In the genomic region with DNA sequence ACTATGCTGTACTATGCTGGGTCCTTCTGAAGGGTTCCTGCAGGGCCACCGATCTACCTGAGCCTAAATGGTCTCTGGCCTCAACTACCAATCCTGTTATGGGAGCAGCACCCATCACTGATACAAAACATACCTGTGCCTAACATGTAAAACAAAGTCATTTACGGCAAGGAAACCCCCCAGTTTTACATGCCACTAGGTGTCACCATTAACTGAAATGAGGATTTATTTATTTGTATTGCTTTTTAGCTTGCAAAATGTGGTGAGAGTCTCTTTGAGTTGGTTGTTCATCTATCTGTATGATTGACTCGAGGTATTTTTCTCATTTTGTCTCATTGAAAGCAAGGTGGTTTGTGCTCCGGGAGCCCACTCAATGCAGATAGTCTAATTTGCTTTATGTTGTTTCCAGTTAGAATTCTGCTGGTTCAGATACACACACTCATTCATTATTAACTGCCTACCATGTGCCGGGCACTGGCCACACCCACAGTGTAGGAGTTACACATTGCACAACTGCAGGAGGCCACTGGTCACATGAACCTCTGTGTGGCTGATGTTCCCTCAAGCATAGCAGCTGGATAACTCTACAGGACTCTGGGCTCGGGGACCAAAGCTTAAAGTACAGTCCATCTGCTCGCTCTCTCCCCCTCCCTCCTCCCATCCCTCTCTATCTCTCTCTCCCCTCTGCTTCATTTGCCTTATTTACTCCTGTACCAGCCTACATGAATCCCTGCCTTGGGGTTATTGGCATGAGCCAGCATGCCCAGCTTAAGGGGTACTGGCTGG, we compare ENCODE assay signal across 14 mouse cellular contexts. TPM values are rescaled to one million over a fixed set of nuclear protein-coding genes. Genes with fewer than 3 reads are reported as not detected.
DNase-seq lines count a peak whose midpoint lies in the region; ATAC-seq and TF ChIP-seq lines count a peak whose summit lies in the region.
"Had no signal": no experiment of that assay in that cellular context is flagged by ENCODE, and none has a peak within 500 bp of the region (broad histone marks: within the 10 kb centered on the region; RNA-seq: fewer than 3 reads in every experiment).

No protein-coding gene starts in this region.

- H3K4me2 ChIP-seq in hindbrain, postnatal 0 days (ENCODE audit: low read depth, low read length): no peak overlapping the region
- H3K4me2 ChIP-seq in hindbrain, embryonic 14.5 days (replicated peaks): no peak overlapping the region
- no peak overlapping the region for H3K4me2 ChIP-seq in liver, postnatal 0 days (ENCODE audit: low read depth, low read length)
- H3K4me2 ChIP-seq in stomach, postnatal 0 days (replicated peaks; ENCODE audit: low read depth): no peak overlapping the region
- H3K4me2 ChIP-seq: forebrain, embryonic 13.5 days had no signal

- intact Hi-C loops in gastrocnemius, postnatal 36 days (cut with DNase I): no loop called here

- no peak for ATAC-seq in hindbrain, postnatal 0 days
- no peak for ATAC-seq in hindbrain, embryonic 14.5 days (ENCODE audit: low FRiP score)
- ATAC-seq in liver, postnatal 0 days: peak; percentile 99
- peak; percentile 71; the same call in 1 of the 2 replicates for ATAC-seq in stomach, postnatal 0 days (ENCODE audit: low FRiP score, low TSS enrichment)
- ATAC-seq: activated CD4-positive, CD25-positive, alpha-beta regulatory T cell, adult 4 months; forebrain, embryonic 13.5 days had no signal

- WGBS in hindbrain, postnatal 0 days: 85% methylated on average over 7 of the region's 7 CpGs
- 81% methylated on average over 7 of the region's 7 CpGs for WGBS in hindbrain, embryonic 14.5 days
- 59% methylated on average over 7 of the region's 7 CpGs for WGBS in liver, postnatal 0 days (ENCODE audit: insufficient replicate concordance)
- WGBS in stomach, postnatal 0 days: 68% methylated on average over 7 of the region's 7 CpGs

- H3K36me3 ChIP-seq in hindbrain, postnatal 0 days (ENCODE audit: insufficient read depth, low read length): no peaks in the 10 kb centered on the region
- H3K36me3 ChIP-seq in hindbrain, embryonic 14.5 days (replicated peaks; ENCODE audit: control insufficient read depth, insufficient read depth): no peaks in the 10 kb centered on the region
- no peaks in the 10 kb centered on the region for H3K36me3 ChIP-seq in liver, postnatal 0 days (replicated peaks; ENCODE audit: insufficient read depth, low read length)
- H3K36me3 ChIP-seq in stomach, postnatal 0 days (ENCODE audit: control insufficient read depth, insufficient read depth, low read length): no peaks in the 10 kb centered on the region
- H3K36me3 ChIP-seq: hindbrain, embryonic 10.5 days had no signal

- no peak overlapping the region for H3K4me3 ChIP-seq in hindbrain, postnatal 0 days (ENCODE audit: low read length)
- no peak overlapping the region for H3K4me3 ChIP-seq in hindbrain, embryonic 14.5 days (replicated peaks; ENCODE audit: low read length)
- no peak overlapping the region for H3K4me3 ChIP-seq in liver, postnatal 0 days (ENCODE audit: low read depth, low read length)
- no peak overlapping the region for H3K4me3 ChIP-seq in stomach, postnatal 0 days (ENCODE audit: low read depth, low read length)
- H3K4me3 ChIP-seq: forebrain, embryonic 13.5 days; hindbrain, embryonic 10.5 days had no signal

- no peaks in the 10 kb centered on the region for H3K4me1 ChIP-seq in hindbrain, postnatal 0 days (ENCODE audit: insufficient read depth, low read length)
- no peaks in the 10 kb centered on the region for H3K4me1 ChIP-seq in hindbrain, embryonic 14.5 days (replicated peaks; ENCODE audit: control insufficient read depth, insufficient read depth, low read length)
- H3K4me1 ChIP-seq in liver, postnatal 0 days (ENCODE audit: insufficient read depth): 0 out of 2 replicates have a peak, but pooled peaks cover 11% of the 10 kb centered on the region
- H3K4me1 ChIP-seq in stomach, postnatal 0 days (replicated peaks; ENCODE audit: control insufficient read depth, insufficient read depth): 0 out of 2 replicates have a peak, but pooled peaks cover 3% of the 10 kb centered on the region

- H3K27ac ChIP-seq in hindbrain, postnatal 0 days: no peak overlapping the region
- no peak overlapping the region for H3K27ac ChIP-seq in hindbrain, embryonic 14.5 days
- peak overlapping the region; percentile 52; the same call in 1 of the 2 replicates for H3K27ac ChIP-seq in liver, postnatal 0 days (ENCODE audit: low read depth)
- no peak overlapping the region for H3K27ac ChIP-seq in stomach, postnatal 0 days (replicated peaks)
- H3K27ac ChIP-seq: forebrain, embryonic 13.5 days; hindbrain, embryonic 10.5 days had no signal

- DNase-seq in hindbrain, postnatal 0 days (ENCODE audit: low spot score): no peak
- no peak for DNase-seq in hindbrain, embryonic 14.5 days (ENCODE audit: low spot score)
- peak; percentile 97 for DNase-seq in kidney, adult 9 months
- DNase-seq in liver, postnatal 0 days: peak; percentile 67
- DNase-seq in stomach, postnatal 0 days (ENCODE audit: low spot score): peak; percentile 43
- no peak for DNase-seq in gastrocnemius, postnatal 10 days
- DNase-seq in gastrocnemius, postnatal 36 days: no peak
- DNase-seq in cerebellum, adult 11 months: no peak
- DNase-seq: cerebellum, postnatal 36 days; left cerebral cortex, postnatal 4 days; right cerebral cortex, postnatal 14 days had no signal

- H3K9me3 ChIP-seq in hindbrain, postnatal 0 days (ENCODE audit: low read length): no peaks in the 10 kb centered on the region
- no peaks in the 10 kb centered on the region for H3K9me3 ChIP-seq in hindbrain, embryonic 14.5 days (ENCODE audit: control insufficient read depth, low read length)
- no peaks in the 10 kb centered on the region for H3K9me3 ChIP-seq in liver, postnatal 0 days (ENCODE audit: low read length)
- no peaks in the 10 kb centered on the region for H3K9me3 ChIP-seq in stomach, postnatal 0 days (ENCODE audit: control insufficient read depth, low read length)
- H3K9me3 ChIP-seq: forebrain, embryonic 13.5 days; hindbrain, embryonic 10.5 days had no signal

- no peak overlapping the region for H3K9ac ChIP-seq in hindbrain, postnatal 0 days (replicated peaks; ENCODE audit: low read length)
- H3K9ac ChIP-seq in hindbrain, embryonic 14.5 days: no peak overlapping the region
- no peak overlapping the region for H3K9ac ChIP-seq in liver, postnatal 0 days (replicated peaks)
- H3K9ac ChIP-seq in stomach, postnatal 0 days (ENCODE audit: low read length): no peak overlapping the region
- H3K9ac ChIP-seq: forebrain, embryonic 13.5 days had no signal

- peak; percentile 38 for TF ChIP-seq CTCF in hindbrain, postnatal 0 days (IDR thresholded peaks at IDR 0.05; ENCODE audit: low read depth)
- no peak for TF ChIP-seq CTCF in liver, postnatal 0 days (IDR thresholded peaks at IDR 0.05; ENCODE audit: low read depth)
- no peak for TF ChIP-seq CTCF in stomach, postnatal 0 days (IDR thresholded peaks at IDR 0.05; ENCODE audit: low read depth)

- TF ChIP-seq EP300 in liver, postnatal 0 days (IDR thresholded peaks at IDR 0.05; ENCODE audit: low read depth): no peak
- no peak for TF ChIP-seq EP300 in stomach, postnatal 0 days (optimal IDR thresholded peaks at IDR 0.05)

- H3K27me3 ChIP-seq in hindbrain, postnatal 0 days (ENCODE audit: insufficient read depth, low read length): no peaks in the 10 kb centered on the region
- no peaks in the 10 kb centered on the region for H3K27me3 ChIP-seq in hindbrain, embryonic 14.5 days (ENCODE audit: control insufficient read depth, insufficient read depth, low read length)
- no peaks in the 10 kb centered on the region for H3K27me3 ChIP-seq in liver, postnatal 0 days (ENCODE audit: insufficient read depth, low read length)
- no peaks in the 10 kb centered on the region for H3K27me3 ChIP-seq in stomach, postnatal 0 days (ENCODE audit: control insufficient read depth, insufficient read depth, low read length)
- H3K27me3 ChIP-seq: forebrain, embryonic 13.5 days had no signal

RNA-seq across cellular contexts. Expression of a gene that starts 15.9 kb away (rescaled TPM):
- total RNA-seq in hindbrain, postnatal 0 days (2014; rRNA removed): 5.9 and 12.5 TPM in 2 replicates
- polyA plus RNA-seq in hindbrain, postnatal 0 days (2015; fragmentation: Nextera tagmentation; extraction: Ambion mirVana): 6.6 and 7.4 TPM in 2 replicates
- polyA plus RNA-seq in hindbrain, embryonic 14.5 days (2014; fragmentation: Nextera tagmentation; extraction: Ambion mirVana): 4.6 and 6.5 TPM in 2 replicates
- 0.05 and 0.12 TPM in 2 replicates for polyA plus RNA-seq in liver, postnatal 0 days (2015; fragmentation: Nextera tagmentation; extraction: Ambion mirVana)
- polyA plus RNA-seq in stomach, postnatal 0 days (2015; fragmentation: Nextera tagmentation; extraction: Ambion mirVana): 11.1 and 11.3 TPM in 2 replicates
- 1 to 10 TPM; 1.2 to 2.4 TPM for total RNA-seq in gastrocnemius, postnatal 10 days (2021)
- under 1 TPM; 0.13 to 0.27 TPM for total RNA-seq in gastrocnemius, postnatal 36 days (2021)

Comparison
In these comparisons a context has a peak if more than half of its experiments do, and no peak if none do; other contexts are left out.
1. ATAC-seq: peak in liver, postnatal 0 days (single experiment) and stomach, postnatal 0 days (single experiment); none in hindbrain, postnatal 0 days (single experiment) and hindbrain, embryonic 14.5 days (single experiment).
2. DNase-seq: peak in kidney, adult 9 months (single experiment), liver, postnatal 0 days (single experiment) and stomach, postnatal 0 days (single experiment); none in hindbrain, postnatal 0 days (single experiment), hindbrain, embryonic 14.5 days (single experiment), gastrocnemius, postnatal 10 days (single experiment), gastrocnemius, postnatal 36 days (0 of 2) and cerebellum, adult 11 months (single experiment).